Mouse (Mus musculus) spleen, adult 12 weeks (tissue): ENCODE results near the gene Gm10681.
"Not testable (repeated sequence)": the region's sequence is repeated elsewhere in the genome, so short reads cannot be mapped to it uniquely, and the experiment has no call there.

ENCODE experiments used
- DNase-seq: peaks from one replicate; pipeline ENCODE4 v3.0.0; 2022; ENCODE audit warnings: low spot score

Gm10681 gene

DNA sequence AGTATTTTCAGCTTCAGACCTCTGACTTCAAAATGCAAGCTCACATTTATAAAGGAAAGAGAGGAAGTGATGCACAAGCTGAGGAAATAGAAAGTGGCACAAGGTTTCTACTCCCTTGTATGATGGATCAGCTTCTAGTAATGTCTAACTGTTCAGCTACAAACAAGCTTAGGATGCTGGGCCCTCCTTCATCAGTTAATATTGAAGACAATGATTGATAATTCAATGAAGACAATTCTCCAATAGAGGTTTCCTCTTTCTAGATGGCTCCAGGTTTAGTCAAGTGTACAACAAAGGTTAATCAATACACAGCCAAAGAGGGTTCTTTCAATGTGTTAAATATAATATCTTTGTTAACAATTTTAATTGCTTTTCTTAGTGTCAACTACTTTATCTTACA lies at the start of gene Gm10681:
Gene Gm10681 (minus strand): TSS at position 101 of the 400 bp plus-strand sequence.
- DNase-seq = no peak

DNA sequence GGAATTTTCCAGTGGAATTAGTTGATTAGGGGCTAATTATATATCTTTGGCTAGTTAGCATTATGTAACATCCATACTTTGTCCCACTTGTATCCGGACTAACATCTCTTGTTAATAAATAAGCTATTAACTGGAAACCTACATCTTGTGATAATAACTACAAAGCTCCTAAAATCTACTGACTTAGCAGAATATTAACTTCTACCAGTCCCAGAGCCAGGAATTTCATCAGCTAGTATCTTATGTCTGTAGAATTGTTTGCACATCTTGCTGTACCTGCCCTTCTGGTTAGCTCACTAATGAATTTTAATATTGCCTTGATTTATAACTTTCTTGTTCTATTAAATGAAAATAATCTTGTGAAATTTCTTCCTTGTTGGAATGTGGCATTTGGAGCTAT lies 46.5 kb upstream of the Gm10681 start:
- DNase-seq = no peak

DNA sequence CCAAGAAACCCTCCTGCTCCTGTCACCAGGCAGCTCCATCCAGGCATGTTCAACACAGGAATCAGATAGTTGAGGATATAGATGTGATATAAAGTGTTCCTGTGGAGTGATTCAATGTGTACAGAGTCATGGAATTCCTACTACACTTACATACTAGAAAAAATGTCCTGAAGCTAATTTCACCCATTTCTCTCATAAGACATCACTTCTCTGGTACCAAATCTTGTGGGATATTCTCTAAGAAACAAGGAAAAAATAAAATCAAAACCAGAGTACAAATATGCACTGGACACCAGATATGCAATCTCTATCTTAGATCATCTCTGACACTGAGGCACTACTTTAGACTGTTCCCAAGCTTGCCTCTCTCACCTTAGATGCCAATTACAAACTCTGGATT lies 41.5 kb upstream of the Gm10681 start, which contains the start of gene Hsd3b5:
Gene Hsd3b5 (minus strand): TSS at position 101 of the 400 bp plus-strand sequence.
- no peak for DNase-seq

DNA sequence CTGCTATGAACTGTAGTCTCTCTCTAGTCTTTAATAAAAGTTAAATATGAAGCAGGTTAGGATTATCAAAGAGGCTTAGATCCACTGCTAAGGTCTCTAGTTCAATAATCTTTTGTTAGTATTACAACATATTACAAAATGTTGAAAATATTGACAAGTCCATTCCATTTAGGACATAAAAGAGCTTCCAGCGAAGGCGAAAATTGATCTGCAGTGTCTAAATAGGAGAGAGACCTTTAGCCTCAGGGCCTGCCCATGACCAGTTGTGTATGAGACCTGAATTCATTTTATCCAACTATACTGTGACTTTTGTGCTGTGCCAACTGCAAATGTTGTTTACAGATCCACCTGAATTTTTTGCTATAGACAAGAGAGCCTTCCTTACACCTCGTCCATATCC lies 41.0 kb upstream of the Gm10681 start:
- no peak for DNase-seq

DNA sequence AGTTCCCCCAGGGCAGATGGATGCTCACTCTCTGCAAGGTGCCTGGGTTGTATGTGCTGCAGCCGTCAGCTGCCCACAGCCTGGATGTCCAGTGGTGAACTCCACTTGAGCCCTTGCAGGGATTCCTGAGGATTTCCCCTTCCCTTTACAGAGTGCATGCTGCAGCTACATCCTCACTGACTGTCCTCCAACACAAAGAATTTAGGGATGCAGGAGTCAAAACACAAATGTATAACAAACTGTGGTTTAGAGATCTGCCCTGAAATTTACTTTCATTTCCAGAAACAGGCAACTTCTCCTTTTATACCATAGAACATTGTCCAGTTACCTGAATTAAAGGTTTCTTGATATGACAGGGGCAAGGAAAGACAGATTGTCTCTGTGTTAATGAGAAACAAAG lies 28.2 kb upstream of the Gm10681 start:
- not testable (repeated sequence) for DNase-seq

DNA sequence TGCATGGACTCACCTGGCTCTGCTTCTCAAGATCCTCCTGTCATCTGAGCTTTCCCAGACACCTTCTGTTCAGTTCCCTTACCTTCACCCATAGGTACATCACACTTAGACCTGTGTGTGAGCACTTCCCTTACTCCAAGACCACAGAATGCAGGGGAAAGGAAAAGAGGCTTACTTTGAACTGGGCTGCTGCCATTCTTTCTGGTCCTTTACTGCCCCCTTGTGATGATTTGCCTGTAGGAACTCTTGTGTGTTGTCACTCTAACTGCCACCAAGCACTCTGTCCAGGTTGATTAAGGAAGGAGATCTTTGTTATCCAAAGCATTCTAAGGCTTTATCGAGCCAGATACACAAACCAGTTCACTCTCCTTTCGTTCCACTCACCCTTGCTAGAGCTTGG lies 27.6 kb upstream of the Gm10681 start:
- not testable (repeated sequence) for DNase-seq

DNA sequence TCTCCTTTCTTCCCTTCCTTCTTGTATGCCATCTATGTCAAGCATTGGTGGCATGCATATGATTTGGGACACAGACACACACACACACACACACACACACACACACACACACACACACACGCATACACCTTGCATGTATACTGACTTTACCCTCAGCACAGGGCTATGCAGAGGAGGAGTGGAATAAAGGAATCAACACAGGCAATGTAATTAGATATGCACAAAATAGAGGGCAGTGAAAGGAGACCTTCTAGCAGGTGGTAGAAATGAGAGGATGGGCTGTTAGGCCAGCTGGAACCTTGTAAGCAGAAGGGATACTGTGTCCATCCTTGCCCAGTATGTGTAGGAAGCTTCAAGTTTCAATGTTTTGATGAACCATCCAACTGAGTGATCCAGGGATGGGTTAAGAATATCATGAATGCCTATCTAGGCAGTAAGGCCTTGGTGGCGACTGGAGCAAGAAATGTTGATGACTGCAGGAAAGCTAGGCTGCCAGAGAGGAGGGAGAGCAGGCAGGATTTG lies 25.9 kb upstream of the Gm10681 start:
- DNase-seq = not testable (repeated sequence)

DNA sequence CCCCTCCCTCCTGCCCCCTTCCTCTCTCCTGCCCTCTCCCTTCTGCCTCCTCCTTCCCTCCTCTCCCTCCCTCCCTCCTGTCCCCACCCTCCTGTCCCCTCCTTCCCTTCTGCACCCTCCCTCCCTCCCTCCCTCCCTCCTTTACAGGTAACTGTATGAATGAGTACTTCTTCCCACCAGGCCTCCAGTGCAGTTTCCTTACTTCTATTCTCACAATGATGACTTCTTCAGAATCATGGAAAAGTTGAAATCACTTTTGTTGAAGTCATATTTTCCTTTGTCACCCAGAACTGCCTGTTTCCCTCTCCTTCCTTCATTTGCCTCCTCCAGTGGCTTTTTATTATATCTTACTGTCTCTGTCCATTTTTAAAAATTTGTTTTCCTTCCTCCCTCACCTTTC lies 25.4 kb upstream of the Gm10681 start:
- DNase-seq = no peak

DNA sequence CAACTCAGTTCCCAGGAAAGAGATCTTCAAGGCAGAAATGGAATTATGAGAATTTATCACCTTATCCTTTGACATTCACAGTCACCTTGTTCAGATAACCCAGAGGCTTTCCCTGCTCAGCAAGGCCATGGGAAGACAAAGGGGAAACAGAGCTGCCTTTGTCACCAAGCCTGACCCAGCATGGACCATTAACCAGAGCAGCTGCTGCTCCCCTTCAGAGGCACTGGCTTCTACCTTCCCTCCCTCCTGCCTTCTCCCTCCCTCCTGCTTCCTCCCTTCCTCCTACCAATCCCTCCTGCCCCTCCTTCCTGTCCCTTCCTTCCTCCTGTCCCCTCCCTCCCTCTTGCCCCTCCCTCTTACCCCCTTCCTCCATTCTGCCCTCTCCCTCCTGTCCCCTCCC lies 24.9 kb upstream of the Gm10681 start:
- not testable (repeated sequence) for DNase-seq

DNA sequence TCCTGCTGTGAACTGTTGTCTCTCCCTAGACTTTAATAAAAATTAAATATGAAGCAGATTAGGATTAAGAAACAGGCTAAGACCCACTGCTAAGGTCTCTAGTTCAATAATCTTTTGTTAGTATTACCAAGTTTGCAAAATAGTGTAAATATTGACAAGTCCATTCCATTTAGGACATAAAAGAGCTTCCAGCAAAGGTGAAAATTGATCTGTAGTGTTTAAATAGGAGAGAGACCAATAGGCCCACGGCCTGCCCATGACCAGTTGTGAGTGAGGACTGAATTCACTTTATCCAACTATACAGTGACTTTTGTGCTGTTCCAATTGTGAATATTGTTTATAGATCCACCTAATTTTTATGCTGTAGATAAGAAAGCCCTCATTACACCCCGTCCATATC lies 886 bp downstream of the Gm10681 start:
- no peak for DNase-seq

DNA sequence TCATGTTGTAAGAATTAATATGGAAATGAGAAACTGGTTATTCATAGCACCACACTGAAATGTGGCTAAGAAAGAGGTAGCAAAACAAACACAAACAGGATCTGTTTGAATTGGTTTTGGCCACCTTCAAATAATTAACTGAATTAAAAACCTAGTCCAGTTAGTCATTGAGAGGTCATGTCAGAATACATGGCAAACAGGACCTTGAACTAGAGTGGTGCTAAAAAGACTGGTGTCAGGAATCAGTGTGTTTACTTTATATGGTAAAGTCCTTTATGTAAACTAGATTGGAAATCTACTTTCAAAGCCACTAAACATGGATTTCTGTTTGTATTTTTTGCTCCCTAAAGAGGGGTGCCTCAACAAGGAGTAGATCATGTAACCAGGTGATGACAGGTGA lies 6.0 kb downstream of the Gm10681 start:
- not testable (repeated sequence) for DNase-seq

DNA sequence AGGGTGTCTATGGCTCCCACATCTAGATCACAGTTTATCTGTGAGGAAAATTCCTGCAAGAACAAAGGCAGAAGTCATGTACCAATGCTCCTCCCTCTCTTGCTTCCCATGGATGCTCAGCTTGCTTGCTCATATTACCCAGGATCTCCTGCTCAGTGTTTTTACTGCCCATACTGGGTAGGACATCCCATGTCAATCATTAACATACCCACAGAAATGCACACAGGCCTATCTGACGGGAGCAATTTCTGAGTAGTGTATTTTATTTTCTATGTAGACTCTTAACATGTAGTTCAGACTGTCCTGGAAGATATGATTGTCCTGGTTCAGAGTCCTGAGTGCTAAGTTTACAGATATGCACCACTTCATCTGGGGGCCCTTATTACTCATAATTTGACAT lies 6.4 kb downstream of the Gm10681 start:
- DNase-seq = not testable (repeated sequence)

DNA sequence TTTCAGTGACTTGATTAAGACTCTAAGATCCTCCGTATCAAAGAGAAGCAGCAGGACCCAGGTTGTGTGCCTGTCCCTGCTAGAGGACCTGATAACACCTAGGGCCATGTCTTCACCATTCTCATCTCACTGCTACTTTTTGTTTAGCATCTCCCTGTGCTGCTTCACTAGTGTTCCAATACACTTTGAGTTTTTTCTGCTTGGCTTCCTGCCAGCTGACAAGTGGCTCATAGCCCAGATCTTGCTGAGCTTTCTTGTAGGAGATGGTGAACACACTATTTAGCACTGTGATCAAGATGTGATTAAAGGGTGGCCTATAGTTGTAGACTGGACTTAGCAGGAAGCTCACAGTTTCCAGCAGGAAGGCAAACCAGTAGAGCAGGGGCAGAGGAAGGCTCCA lies 7.6 kb downstream of the Gm10681 start:
- not testable (repeated sequence) for DNase-seq

DNA sequence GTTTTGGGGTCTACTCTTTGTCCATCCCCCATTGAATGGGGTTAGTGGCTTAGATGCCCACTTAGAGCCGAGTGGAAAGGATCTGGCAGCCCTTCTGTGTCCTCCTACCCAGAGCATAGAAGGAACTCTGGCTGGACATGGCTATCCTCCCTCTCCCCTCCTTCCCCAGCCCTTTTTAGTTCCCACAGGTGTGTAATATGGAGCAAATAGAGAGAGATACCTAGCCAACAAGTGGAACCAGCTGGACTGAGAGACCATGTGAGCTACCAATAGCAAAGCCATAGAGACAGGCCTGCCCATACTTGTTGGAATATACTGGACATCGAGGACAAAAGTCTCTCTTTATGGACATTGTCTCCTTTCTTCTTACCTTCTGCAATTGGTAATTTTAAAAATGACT lies 20.9 kb downstream of the Gm10681 start:
- not testable (repeated sequence) for DNase-seq

DNA sequence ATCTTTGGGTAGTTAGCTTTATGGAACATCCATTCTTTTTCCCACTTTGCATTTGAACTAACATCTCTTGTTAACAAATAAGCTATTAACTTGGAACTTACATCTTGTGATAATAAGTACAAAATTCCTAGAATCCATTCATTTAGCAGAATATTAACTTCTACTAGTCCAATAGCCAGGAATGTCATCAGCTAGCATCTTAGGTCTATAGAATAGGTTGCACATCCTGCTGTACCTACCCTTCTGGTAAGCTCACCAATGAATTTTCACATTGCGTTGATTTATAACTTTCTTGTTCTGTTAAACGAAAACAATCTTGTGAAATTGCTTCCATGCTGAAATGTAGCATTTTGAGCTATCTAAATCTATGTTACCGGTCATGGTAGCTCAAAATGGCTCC lies 23.7 kb downstream of the Gm10681 start:
- not testable (repeated sequence) for DNase-seq

DNA sequence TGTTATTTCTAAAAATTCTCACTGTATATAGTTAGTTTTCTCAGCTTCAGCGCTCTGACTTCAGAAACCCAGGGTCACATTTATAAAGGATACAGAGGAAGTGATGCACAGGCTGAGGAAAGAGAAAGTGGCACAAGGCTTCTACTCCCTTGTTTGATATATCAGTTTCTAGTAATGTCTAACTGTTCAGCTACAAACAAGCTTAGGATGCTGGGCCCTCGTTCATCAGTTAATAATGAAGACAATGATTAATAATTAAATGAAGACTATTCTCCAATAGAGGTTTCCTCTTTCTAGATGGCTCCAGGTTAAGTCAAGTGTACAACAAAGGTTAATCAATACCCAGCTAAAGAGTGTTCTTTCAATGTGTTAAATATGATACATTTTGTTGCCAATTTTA lies 24.8 kb downstream of the Gm10681 start:
- DNase-seq = not testable (repeated sequence)

DNA sequence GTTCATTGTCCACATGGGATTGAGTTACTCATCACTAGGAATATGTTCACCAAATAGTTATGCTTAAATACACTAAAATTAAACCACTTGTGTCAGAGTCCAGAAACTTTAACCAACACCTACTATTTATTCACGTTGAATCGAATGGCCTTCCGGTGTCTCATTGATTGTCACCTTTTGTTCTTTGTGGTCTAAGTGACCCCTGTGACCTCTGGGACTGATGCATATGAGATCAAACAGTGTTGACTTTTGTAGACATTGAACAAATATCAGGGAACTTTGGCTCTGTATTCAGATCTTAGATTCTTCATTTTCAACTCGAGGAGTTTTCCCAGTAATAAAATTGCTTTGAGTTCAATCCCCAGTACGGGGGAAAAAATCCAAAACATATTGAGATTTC lies 27.9 kb downstream of the Gm10681 start:
- DNase-seq = not testable (repeated sequence)

DNA sequence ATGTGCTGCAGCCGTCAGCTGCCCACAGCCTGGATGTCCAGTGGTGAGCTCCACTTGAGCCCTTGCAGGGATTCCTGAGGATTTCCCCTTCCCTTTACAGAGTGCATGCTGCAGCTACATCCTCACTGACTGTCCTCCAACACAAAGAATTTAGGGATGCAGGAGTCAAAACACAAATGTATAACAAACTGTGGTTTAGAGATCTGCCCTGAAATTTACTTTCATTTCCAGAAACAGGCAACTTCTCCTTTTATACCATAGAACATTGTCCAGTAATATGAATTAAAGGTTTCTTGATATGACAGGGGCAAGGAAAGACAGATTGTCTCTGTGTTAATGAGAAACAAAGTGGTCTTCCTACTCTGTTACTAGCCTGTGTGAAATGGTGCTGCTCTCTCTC lies 37.8 kb downstream of the Gm10681 start:
- not testable (repeated sequence) for DNase-seq

DNA sequence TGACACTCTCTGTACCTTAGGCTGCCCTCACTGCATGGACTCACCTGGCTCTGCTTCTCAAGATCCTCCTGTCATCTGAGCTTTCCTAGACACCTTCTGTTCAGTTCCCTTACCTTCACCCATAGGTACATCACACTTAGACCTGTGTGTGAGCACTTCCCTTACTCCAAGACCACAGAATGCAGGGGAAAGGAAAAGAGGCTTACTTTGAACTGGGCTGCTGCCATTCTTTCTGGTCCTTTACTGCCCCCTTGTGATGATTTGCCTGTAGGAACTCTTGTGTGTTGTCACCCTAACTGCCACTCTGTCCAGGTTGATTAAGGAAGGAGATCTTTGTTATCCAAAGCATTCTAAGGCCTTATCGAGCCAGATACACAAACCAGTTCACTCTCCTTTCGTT lies 38.4 kb downstream of the Gm10681 start:
- not testable (repeated sequence) for DNase-seq

DNA sequence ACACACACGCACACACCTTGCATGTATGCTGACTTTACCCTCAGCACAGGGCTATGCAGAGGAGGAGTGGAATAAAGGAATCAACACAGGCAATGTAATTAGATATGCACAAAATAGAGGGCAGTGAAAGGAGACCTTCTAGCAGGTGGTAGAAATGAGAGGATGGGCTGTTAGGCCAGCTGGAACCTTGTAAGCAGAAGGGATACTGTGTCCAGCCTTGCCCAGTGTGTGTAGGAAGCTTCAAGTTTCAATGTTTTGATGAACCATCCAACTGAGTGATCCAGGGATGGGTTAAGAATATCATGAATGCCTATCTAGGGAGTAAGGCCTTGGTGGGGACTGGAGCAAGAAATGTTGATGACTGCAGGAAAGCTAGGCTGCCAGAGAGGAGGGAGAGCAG lies 40.1 kb downstream of the Gm10681 start:
- not testable (repeated sequence) for DNase-seq

DNA sequence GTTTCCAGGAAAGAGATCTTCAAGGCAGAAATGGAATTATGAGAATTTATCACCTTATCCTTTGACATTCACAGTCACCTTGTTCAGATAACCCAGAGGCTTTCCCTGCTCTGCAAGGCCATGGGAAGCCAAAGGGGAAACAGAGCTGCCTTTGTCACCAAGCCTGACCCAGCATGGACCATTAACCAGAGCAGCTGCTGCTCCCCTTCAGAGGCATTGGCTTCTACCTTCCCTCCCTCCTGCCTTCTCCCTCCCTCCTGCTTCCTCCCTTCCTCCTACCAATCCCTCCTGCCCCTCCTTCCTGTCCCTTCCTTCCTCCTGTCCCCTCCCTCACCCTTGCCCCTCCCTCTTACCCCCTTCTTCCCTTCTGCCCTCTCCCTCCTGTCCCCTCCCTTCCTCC lies 41.0 kb downstream of the Gm10681 start:
- DNase-seq = not testable (repeated sequence)

DNA sequence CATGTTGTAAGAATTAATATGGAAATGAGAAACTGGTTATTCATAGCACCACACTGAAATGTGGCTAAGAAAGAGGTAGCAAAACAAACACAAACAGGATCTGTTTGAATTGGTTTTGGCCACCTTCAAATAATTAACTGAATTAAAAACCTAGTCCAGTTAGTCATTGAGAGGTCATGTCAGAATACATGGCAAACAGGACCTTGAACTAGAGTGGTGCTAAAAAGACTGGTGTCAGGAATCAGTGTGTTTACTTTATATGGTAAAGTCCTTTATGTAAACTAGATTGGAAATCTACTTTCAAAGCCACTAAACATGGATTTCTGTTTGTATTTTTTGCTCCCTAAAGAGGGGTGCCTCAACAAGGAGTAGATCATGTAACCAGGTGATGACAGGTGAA lies 63.6 kb downstream of the Gm10681 start:
- DNase-seq = not testable (repeated sequence)

DNA sequence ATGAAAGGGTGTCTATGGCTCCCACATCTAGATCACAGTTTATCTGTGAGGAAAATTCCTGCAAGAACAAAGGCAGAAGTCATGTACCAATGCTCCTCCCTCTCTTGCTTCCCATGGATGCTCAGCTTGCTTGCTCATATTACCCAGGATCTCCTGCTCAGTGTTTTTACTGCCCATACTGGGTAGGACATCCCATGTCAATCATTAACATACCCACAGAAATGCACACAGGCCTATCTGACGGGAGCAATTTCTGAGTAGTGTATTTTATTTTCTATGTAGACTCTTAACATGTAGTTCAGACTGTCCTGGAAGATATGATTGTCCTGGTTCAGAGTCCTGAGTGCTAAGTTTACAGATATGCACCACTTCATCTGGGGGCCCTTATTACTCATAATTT lies 64.1 kb downstream of the Gm10681 start:
- not testable (repeated sequence) for DNase-seq

DNA sequence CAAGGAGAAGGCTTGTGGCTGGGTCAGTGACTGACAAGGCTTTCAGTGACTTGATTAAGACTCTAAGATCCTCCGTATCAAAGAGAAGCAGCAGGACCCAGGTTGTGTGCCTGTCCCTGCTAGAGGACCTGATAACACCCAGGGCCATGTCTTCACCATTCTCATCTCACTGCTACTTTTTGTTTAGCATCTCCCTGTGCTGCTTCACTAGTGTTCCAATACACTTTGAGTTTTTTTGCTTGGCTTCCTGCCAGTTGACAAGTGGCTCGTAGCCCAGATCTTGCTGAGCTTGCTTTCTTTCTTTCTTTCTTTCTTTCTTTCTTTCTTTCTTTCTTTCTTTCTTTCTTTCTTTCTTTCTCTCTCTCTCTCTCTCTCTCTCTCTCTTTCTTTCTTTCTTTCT lies 65.8 kb downstream of the Gm10681 start:
- DNase-seq = not testable (repeated sequence)

DNA sequence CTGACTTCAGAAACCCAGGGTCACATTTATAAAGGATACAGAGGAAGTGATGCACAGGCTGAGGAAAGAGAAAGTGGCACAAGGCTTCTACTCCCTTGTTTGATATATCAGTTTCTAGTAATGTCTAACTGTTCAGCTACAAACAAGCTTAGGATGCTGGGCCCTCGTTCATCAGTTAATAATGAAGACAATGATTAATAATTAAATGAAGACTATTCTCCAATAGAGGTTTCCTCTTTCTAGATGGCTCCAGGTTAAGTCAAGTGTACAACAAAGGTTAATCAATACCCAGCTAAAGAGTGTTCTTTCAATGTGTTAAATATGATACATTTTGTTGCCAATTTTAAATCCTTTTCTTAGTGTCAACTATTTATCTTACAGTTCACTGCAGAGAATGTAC lies 78.2 kb downstream of the Gm10681 start, which contains the start of gene Hsd3b4:
Gene Hsd3b4 (minus strand): TSS at position 101 of the 400 bp plus-strand sequence.
- not testable (repeated sequence) for DNase-seq
